Mouse (Mus musculus) adrenal gland, postnatal 10 days (tissue): ENCODE data around the gene Pygm. TPM values are rescaled to one million over a fixed set of nuclear protein-coding genes. Genes with fewer than 3 reads are reported as not detected.

Experiments used
- DNase-seq: peaks from one replicate; pipeline ENCODE4 v3.0.0; 2021; ENCODE audit warnings: mixed read lengths
- total RNA-seq, 2 experiments: library from RNA; stranded (reverse); gene quantifications; 2 replicates each; pipeline ENCODE4 v1.2.3; 2021

The Pygm gene
- total RNA-seq, 2 experiments from 2014 or later, result 92.0 to 223 TPM

- DNase-seq, result no peak
Observed at GRCm38 (mm10) chr19:6385821-6386220, 1.6 kb downstream of the Pygm start.

- DNase-seq, result no peak
Observed at GRCm38 (mm10) chr19:6386234-6386633, 2.0 kb downstream of the Pygm start.

GRCm38 (mm10) chr19:6388006-6388405, 3.8 kb downstream of the Pygm start:
- peak; percentile 64 for DNase-seq

- no peak for DNase-seq
Observed at GRCm38 (mm10) chr19:6389803-6390202, 5.6 kb downstream of the Pygm start.

- no peak for DNase-seq
Observed at GRCm38 (mm10) chr19:6390251-6390650, 6.1 kb downstream of the Pygm start.

- no peak for DNase-seq
Observed at GRCm38 (mm10) chr19:6392743-6393393, 8.7 kb downstream of the Pygm start.

GRCm38 (mm10) chr19:6393637-6394036, 9.4 kb downstream of the Pygm start:
- no peak for DNase-seq

GRCm38 (mm10) chr19:6396237-6396636, 12.0 kb downstream of the Pygm start:
- DNase-seq, result no peak

GRCm38 (mm10) chr19:6397582-6398249, 13.5 kb downstream of the Pygm start:
- DNase-seq, result no peak

GRCm38 (mm10) chr19:6398447-6399284, 14.5 kb downstream of the Pygm start:
- DNase-seq, result peak; percentile 79

GRCm38 (mm10) chr19:6399285-6400095, 15.3 kb downstream of the Pygm start, which contains the start of gene Rasgrp2:
Gene Rasgrp2, plus strand, starts transcription at chr19:6399340.
- peak; percentile 66 for DNase-seq

- no peak for DNase-seq
Observed at GRCm38 (mm10) chr19:6400096-6401086, 16.2 kb downstream of the Pygm start.

GRCm38 (mm10) chr19:6401131-6401815, 17.1 kb downstream of the Pygm start:
- peak; percentile 91 for DNase-seq

- no peak for DNase-seq
Observed at GRCm38 (mm10) chr19:6401951-6402350, 17.8 kb downstream of the Pygm start.

GRCm38 (mm10) chr19:6403869-6404268, 19.7 kb downstream of the Pygm start:
- no peak for DNase-seq

- DNase-seq, result no peak
Observed at GRCm38 (mm10) chr19:6405433-6405832, 21.2 kb downstream of the Pygm start.

GRCm38 (mm10) chr19:6407109-6407508, 22.9 kb downstream of the Pygm start:
- no peak for DNase-seq

- DNase-seq, result no peak
Observed at GRCm38 (mm10) chr19:6407816-6408510, 23.8 kb downstream of the Pygm start.

GRCm38 (mm10) chr19:6408749-6409148, 24.6 kb downstream of the Pygm start:
- no peak for DNase-seq

- no peak for DNase-seq
Observed at GRCm38 (mm10) chr19:6409176-6409575, 25.0 kb downstream of the Pygm start.
